Mouse (Mus musculus): ENCODE measurements around the gene 1700025C18Rik.

Gene 1700025C18Rik

DNA sequence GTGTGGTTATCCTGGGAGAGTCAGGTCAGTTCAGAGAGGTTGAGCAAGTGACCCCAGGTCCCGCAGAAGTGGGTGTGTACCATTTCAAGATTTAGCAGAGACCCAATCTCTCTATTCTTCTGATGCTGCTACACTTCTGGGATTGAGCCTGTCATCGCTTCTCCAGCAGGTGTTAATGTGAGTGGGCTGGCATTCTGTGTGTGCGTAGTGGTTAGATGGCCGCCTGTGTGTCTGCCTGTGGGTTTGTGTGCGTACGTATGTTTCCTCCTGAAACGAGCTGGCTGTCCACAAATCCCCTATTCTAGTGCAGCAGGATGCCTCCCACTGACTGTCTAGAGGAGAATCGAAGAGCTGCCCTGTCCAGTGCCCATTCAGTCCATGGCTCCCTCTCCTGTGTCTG is 12.5 kb downstream of the 1700025C18Rik start:
- DNase-seq (ENCODE audit: low spot score in 2 of 2): no peak

DNA sequence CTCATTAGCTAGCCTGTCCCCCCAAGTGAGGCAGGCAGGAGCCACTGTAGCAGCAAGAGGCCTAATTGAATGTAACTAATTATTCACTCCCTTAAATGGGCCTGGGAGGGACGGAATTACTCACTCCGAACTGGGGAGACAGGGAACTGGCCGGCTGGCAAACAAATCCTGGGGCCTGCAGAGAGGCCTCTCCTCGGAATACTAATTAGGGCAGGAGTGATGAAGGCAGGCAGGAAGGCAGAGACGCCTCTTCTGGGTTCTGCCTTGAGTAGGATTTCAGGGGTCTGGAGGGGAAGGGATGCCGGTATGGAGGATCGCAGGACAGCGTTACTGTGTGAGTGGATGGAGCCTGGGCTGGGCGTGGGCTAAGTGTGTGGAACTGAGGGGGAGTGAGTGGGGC is 13.5 kb downstream of the 1700025C18Rik start:
- DNase-seq (ENCODE audit: low spot score in 2 of 2): no peak

DNA sequence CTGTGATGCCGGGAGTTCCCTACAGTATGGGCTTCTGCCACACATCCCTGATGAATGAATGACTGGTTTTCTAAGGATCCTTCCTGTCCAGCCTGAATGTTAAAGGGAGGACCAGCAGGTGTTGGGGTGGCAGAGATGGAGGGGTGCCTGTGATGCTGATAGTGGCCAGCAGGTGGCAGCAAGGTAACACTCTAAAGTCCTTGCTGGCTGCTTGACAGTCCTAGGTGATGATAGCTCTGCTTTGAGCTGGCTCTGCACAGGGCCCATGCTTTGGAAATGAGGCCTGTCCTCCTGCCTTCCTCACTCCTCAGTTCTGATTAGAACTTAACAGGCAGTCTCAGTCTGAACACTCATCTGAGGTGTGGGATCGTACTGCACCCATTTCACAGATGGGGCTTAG is 15.6 kb downstream of the 1700025C18Rik start:
- DNase-seq (ENCODE audit: low spot score in 2 of 2): peak; percentile 80 to 83

DNA sequence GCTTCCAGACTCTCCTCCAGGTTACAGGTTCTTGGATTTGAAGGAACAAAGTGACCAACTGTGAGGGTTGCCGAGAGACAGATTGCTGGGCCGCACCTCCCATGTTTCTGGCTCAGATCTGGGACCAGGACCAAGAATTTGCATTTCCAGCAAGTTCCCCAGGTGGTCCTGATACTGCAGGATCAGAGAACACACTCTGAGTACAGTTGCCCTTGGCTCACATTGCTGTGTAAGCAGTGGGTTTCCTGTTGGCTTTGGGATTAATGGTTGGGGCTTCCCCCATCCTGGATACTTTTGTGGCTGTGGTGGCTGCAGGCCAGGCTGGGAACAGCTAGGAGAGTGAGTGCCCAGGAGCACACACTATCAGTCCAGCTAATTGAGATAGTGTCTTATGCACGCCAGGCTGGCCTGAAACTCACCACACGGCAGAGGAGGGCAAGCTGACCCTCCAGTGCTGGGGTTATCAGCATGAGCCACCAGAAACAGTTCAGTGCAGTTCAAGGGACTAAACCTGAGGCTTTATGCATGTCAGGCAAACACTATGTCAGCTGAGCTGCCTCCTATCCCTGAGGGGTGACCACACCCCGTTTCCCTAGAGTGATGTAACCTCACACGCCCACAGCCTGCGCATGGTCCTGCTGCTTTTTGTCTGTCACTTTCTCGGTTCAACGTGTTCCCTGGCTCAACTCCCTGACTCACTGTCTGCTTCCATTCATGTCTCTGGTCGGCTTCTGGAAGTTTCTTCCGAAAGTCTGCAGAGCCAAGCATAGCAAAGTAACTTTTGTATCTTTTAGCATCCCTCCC is 16.3 kb downstream of the 1700025C18Rik start:
- peak; percentile 62 to 71 for DNase-seq (ENCODE audit: low spot score in 2 of 2)

DNA sequence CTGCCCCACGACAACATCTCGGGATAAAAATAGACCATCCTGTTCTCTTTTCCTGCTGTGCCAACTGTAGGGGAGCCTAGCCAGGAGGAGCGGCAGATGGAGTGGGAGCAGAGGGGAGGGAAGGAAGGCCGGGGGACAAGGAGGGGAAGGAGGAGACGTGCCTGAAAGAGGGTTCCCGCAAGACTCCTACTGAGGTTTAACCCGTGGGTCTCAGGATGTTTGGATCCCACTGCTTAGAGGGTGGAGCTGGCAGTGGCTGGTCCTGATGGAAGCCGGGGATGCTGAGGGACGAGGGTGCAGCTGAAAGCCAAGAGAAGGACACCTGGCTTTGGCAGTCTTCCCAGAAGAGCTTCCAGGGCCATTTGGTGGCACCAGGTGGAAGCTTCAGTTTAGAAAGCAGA is 17.2 kb downstream of the 1700025C18Rik start:
- DNase-seq (ENCODE audit: low spot score in 2 of 2): peak in 1 of 2 experiments; percentile 32

DNA sequence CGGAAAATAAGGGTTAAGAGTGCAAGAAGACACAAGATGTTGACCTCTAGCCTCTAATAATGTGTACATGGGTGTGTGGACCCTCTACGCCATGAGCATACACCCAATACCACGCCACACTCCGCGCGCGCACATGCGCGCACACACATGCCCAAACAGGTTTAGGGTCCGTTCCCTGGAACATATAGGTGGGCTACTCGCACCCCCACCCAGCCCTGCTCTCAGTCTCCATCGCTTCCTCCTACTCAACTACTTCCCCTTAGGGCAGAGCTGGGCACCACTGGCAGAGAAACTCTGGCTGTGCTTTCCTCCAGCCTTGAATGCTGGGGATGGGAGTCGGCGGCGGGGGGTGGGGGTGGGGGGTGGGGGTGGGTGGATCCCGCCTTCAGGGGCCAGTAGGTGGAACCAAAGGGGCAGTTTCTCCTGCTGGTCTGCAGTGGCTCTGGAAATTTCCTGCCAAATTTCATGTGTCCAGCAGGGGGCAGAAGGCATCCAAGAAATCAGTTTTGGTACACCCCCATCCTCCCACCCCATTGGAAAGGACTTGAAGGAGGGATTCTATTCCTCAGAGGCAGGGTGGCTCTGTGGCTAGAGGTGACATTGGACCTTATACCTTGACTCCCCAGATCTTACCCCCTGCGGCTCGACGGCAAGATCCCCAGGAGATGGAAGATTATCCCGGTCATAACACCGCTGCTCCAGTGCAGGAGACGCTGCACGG is 20.3 kb downstream of the 1700025C18Rik start:
- peak; percentile 52 to 53 for DNase-seq (ENCODE audit: low spot score in 2 of 2)

DNA sequence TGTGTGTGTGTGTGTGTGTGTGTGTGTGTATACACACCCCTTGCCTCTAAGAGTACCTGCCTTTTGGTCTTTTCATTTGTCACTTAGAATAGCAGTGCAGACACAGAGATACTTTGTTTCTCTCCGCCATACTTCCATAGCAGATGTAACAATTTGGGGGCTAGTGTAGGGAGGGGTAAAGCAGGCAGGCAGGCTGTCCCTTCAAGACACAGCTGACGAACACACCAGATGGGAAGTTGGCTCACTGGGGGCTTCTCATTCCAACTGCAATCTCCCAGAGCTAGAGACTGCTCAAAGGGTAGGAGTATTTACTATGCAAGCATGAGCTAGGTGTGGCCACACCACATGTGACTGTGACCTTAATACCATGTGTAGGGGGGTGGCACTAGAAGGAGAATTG is 21.7 kb downstream of the 1700025C18Rik start:
- DNase-seq (ENCODE audit: low spot score in 2 of 2): no peak

DNA sequence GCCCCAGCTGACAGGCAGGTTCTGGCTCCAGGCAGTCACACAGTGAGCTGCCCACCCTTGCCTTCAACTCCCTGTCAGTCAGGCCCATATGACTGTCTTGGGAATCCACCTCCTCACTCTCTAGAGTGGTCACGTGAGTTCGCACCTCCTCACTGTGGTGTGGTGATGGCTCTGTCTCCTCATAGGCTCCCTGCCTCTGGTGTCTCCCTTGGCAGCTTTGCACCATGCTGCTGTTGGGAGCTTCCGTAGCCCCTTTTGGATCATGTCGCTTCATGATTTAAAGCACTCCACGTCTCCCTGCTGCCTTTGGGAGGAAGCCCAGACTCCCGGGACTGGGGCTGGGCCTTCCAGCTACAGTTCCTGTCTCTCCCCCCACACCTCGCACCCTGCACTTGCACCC is 26.1 kb downstream of the 1700025C18Rik start:
- DNase-seq (ENCODE audit: low spot score in 2 of 2): peak; percentile 77 to 86

DNA sequence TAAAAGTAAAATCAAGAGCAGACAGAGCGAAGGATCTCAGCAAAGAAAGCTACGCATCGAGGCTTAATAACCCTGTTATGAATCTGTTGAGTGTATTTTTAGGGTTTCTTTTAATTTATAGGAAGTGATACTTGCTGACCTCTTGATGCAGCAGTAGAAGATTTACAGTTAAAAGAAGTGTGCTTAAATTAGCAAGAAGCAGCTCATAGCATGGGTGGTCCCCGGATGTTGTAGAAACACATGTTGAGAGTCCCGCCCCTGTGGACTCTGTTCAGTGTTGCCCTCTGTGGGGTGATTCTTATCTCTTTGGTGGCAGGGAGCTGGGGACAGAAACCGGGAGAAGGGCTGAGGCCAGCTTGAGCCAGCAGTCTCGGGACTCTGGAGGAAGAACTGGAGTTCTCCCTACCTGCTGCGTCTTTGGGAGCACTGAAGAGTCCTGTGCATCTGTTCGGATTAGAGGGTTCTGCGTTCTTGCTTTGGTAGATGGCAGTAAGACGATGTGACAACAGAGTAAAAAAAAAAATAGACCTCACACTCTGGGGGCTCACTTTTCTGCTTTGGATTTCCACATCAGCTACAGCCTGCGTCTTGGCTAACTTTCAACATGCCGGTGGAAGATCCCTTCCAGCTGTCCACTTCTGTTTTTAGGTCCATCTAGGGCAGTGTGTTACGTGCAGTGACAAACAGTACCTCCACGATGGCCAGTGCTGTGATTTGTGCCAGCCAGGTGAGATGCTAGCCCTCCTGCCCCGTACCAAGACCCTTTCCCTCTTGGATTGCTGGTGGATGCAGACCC is 28.7 kb downstream of the 1700025C18Rik start:
- no peak for DNase-seq (ENCODE audit: low spot score in 2 of 2)

DNA sequence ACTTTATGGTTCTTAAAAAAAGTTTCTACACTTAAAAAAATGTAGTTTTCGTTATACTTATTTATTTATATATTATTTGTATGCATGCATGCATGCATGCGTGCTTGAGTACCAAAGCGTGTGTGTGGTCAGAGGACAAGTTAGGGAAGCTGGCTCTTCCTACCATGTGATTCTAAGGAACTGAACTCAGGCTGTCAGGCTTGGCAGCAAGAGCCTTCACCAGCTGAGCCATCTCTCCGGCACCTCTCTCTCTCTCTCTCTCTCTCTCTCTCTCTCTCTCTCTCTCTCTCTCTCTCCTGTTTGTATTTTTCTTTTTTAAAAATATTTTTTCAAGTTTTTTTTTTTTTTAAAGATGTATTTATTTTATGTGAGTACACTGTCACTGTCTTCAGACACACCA is 30.6 kb downstream of the 1700025C18Rik start:
- DNase-seq (ENCODE audit: low spot score in 2 of 2): no peak

DNA sequence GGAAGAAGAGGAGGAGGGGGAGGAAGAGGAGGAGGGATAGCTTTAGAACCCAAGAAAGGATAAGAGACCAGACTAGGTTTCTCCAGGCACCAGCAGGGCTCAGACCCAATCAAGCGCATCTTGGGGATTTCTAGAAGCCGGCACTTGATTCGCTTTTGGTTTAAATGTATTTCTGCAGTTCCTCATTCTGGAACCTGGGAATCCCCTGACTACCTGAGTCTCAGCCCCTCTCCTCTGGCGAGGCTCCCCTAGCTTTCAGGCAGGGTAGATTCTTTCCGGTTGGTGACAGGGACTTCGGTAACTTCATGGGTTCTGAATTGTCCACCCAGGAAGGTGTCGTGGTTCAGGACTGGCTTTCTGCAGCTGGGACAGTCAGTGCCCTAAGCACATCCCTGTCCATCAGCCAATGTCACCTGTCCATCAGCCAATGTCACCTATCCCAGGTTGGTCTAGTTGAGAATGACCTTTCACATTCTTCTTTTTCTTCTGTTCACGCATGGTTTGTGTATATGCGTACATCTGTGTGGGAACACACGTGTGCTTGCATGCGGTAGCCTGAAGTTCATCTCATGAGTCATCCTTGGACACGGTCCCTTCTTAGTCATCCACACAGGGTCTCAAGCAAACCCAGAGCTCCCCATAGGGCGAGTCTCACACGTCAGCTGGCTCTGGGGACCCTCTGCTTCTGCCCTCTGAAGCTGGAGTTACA is 34.0 kb downstream of the 1700025C18Rik start:
- no peak for DNase-seq (ENCODE audit: low spot score in 2 of 2)

DNA sequence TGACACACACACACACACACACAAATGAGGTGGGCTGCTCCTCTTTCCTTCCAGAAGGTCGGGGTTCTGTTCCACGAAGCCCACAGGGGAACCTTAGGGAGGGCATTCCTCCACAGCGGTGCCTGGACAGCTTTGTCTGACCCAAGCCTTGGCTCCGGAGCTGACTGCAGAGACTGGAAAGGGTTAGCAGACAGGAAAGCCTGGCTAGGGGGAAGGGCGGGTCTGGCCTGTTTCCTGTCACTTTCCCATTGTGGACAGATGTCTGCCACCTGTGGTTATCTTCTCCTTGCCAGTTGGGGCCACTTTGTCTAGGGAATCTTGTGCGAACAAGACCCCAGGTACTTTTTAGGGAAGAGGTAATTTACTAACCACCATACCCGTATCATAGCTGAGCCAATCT is 34.6 kb downstream of the 1700025C18Rik start:
- DNase-seq (ENCODE audit: low spot score in 2 of 2): no peak

DNA sequence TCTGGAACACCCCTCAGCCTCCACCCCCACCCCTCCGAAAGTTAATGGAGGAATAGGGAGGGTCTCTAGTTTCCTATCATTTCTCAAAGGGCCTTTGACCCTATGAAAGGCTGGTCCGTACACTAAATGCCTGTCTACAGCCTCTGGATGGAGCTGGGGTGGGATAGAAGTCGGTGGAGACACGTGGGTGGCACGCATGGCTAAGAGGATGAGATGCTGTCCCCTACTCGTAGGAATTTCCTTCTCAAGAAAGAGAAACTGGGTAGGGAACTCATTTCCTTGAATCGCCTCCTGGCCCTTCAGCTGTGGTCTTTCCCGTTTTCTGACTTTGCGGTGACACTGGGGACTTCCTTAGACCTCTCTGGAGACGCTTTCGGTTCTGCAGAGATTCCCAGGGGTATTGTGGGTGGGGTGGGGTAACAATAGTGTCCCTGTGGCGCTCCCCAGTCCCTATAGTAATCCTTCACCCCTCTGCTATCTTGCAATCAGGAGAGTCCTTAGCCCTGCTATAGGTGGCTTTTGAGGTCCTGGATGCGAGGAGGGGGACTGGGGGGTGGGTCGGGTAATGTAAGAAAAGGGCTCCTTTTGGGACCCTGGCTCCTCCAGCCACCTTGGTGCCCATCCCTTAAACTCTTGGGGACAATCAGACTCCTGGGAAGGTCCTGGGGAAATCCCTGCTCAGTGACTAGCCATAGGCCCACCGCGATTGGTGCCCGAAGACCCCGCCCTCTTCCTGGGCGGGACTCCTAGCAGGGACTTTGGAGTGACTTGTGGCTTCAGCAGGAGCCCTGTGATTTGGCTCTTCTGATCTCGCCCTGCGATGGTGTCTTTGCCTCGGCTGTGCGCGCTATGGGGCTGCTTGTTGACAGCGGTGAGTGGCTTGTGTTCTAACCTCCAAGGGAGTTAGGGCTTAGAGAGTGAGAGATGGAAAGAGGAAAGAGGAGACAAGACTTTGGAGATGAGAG is 35.4 kb downstream of the 1700025C18Rik start, which contains the start of gene Cd40:
Gene Cd40 (plus strand): TSS at position 740 of the 965 bp plus-strand sequence.
- DNase-seq (ENCODE audit: low spot score in 2 of 2): no peak

DNA sequence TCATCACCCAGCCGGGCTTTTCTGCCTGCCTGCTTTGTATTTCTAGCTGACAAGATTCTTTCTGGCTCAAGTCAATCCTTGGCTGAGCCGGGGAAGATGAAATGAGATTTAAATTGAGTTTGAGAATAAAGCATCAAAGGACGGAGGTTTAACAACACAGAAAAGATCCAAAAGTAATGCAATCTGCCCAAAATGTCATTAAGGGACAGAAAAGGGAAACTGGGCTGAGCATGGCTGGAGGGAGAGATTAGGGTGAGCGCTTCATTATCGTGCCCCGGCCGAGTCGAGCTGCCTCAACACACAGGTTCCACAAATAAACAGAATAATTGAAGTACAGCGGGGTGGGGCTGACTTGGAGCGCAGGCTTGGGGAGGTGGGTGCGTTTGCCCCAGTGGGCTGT is 39.0 kb downstream of the 1700025C18Rik start:
- no peak for DNase-seq (ENCODE audit: low spot score in 2 of 2)

DNA sequence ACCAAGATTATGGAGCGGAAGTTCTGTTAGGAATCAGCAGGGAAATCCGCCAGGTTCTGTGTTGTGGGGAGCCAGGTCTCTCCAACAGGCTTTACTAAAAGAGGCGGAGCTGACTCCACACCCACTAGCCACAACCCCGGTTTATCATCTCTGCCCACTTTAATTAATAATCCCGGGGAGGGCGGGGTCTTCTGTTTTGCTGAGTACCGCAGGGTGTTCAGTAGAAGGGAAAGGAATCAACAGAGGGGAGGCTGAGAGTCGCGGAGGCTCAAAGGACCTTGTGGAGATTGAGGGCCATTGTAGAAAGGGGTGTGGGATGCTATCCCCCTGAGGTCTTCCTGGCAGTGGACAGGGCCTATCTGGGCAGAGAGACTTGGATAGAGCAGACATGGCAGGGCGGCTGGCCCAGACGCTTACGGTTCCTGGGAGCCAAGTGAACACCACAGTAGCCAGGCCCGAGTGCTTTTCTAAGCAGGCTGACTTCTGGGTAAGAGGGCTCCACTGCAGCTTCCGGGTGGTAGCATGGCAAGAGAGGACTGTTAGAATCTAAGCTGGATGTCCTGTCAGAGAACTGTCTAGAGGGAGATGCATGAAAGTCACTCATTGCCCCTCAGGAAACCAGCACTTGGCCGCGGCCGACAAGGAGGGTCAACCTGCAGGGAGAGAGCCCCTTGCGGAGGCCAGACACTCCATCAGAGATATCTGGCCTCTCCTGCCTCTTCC is 39.6 kb downstream of the 1700025C18Rik start:
- DNase-seq (ENCODE audit: low spot score in 2 of 2): no peak

DNA sequence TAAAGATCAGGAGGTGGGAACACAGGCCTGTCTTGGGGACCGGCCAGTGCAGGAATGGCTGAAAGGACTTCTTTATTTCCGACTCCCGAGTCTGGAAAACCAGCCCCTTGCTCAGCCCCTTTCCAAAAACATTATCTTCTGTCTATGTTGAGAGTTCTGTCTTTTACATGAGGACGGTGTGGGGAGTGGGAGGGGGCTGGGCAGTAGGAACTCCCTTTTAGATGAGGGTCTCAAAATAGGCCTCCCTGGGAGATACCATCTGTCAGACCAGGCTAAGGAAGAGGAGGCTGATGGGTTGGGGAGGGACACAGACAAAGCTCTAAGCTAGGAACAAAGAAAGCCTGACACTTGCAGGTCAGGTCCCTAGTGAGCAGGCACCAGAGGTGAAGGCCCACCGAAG is 41.5 kb downstream of the 1700025C18Rik start:
- no peak for DNase-seq (ENCODE audit: low spot score in 2 of 2)

DNA sequence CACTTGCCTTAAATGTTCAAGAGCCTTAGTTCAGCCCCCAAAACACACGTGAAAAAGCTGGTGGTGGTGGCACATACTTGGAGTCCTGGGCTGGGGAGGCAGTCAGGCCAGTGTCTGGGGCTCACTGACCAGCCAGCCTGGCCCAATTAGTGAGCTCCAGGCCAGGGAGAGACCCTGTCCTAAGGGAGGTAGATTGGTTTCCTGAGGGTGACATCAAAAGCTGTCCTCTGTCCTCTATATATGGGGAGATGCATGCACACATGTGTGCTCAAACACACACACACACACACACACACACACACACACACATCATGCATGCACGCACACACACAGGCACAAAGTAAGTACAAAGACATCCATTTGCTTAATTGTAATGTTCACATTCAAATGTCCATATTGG is 46.8 kb downstream of the 1700025C18Rik start:
- DNase-seq (ENCODE audit: low spot score in 2 of 2): no peak

DNA sequence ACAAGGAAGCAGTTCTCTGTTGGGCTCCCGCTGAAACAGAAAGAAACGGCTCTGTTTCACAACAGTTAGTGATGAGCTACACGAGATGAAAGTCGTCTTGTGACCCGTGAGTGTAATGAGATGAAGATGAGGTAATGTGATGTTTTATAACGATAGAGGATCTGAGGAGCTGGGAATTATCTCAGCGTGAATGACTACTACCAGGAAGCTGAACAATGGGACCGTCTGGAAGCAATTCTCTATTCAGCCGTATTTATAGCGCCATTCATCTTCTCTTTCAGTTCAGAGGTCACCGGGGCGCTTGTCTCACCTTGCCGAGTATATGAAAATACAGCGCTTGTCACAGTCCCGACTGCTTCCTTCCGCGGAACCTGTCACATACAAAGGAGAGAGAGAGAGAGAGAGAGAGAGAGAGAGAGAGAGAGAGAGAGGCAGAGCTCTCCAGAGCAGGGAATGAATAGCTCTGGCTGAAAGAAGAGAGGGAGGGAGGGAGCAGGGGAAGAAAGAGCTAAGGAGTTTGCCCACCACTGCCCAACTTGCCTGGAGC is 47.4 kb downstream of the 1700025C18Rik start:
- DNase-seq (ENCODE audit: low spot score in 2 of 2): no peak

DNA sequence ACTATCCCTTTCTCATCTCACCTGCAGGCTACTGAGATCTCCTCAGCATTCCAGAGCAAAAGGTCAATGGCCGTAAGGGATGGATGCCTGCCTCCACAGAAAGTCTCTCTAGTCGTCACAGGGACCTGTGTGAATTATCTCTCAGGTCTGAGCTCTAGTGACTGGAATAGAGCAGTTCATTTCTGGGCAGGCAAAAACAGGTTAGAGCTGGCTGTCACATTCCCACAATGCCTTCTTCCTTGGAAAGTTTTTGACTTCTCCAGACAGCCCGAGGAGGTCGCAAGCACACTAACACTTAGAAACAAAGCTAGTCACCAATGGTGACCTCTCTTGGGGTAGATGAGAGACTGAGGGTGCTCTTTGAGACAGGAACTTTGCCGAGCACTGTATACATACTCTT is 48.4 kb downstream of the 1700025C18Rik start:
- DNase-seq (ENCODE audit: low spot score in 2 of 2): no peak
